Mouse (Mus musculus): ENCODE results near the gene Cyld.

DNA sequence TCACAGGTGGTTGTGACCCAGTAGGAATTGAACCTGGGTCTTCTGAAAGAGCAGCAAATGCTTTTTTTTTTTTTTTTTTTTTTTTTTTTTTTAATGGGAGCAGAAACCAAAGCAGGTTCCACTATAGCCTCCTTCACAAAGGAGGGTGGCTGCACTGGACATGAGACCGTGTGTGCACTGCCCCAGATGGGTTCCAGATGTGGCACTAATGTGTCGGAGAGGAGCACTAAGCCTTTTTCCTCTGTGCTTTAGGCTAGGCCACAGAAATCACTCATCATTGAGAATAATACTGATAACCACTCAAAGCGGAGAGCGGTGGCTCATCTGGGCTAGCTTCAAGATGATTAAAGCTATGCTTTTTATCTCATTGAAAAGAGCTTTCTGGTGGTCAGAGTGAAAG is 3.5 kb upstream of the Cyld start:
- TF ChIP-seq CTCF (IDR thresholded peaks at IDR 0.05; ENCODE audit: low read depth) (no peak), EP300 (IDR thresholded peaks at IDR 0.05; ENCODE audit: low read depth) (no peak)
